Mouse (Mus musculus): ENCODE data around the gene Ptprg.
"Not testable (repeated sequence)": the region's sequence is repeated elsewhere in the genome, so short reads cannot be mapped to it uniquely, and the experiment has no call there.

Gene Ptprg

DNA sequence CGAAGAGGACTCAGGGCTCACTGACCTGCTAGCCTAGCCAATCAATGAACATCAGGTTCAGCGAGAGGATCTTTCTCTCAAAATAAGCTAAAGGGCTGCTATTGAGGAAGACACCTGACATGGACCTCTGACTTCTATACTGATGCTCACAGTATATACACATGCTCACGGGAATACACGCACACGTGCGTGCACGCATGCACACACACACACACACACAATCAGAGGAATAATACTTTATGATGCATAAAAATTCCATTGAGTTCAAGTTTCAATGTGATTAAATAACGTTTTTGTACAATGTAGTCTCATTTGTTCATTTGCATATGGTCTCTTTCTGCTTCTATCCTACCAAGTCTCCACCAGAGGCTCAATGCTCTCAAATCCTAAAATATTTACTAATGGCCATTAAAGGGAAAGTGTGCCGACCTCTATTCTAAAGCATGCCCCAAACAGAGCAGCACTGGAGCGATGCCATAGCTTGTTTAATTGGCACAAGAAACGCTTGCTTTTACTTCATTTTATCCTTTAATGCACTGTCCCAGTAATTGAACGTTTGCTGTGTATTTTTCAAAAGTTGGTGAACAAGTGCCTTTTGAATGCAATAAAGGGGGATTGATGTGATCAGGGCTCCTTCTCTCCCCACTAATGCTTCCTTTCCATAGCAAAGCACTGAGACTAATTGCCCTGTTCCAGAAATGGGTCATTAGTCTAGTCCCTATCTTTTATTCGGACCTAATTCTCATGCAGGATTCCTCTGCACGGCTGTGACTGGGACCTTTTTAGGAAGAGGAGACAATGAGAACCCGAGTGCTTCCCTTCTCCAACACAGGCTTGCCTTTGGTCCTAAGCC lies 407.2 kb downstream of the Ptprg start:
- ATAC-seq (ENCODE audit: low TSS enrichment) = peak; percentile 69

DNA sequence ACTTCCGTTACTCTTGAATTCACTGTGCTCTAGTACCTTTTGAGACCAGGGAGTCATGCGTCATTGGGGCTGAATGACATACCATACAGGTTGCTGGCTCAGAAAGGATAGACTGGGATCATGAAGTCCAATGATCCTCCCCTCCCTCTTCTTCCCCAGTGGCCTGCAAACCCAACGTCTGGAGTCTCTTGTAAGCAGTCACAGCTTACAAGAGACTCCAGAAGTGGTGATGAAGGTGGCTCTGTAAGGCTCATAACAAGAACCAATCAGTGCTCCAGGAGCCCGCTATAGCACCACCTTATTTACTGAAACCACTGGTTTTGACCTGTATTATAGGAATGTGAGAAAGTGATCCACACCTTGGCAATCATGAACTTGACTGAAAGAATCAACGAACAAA lies 408.8 kb downstream of the Ptprg start:
- ATAC-seq (ENCODE audit: low TSS enrichment) = no peak

DNA sequence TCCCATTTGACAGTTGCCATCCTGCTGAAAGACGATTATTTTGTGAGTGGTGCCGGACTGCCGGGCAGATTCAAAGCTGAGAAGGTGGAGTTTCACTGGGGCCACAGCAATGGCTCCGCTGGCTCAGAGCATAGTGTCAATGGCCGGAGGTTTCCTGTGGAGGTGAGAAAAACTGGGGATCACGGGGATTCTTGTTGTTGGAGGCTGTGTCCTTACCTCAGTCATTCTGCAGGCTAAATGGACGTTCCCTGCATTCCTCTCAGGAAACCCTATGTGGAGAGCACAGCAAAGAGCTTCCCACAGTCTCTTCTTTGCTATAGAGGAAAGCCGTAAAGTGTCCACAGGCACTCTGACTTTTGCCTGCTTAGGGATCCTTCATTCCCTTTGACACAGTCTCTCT lies 409.2 kb downstream of the Ptprg start:
- no peak for ATAC-seq (ENCODE audit: low TSS enrichment)

GRCm38 (mm10) chr14:11963791-11964190 lies 410.5 kb downstream of the Ptprg start:
- no peak for ATAC-seq (ENCODE audit: low TSS enrichment)

- ATAC-seq (ENCODE audit: low TSS enrichment) = not testable (repeated sequence)
Measured at GRCm38 (mm10) chr14:11964326-11964725, 411.0 kb downstream of the Ptprg start.

- ATAC-seq (ENCODE audit: low TSS enrichment) = no peak
Measured at GRCm38 (mm10) chr14:11965878-11966277, 412.5 kb downstream of the Ptprg start.

GRCm38 (mm10) chr14:11981764-11982163 lies 428.4 kb downstream of the Ptprg start:
- ATAC-seq (ENCODE audit: low TSS enrichment) = no peak

GRCm38 (mm10) chr14:11983031-11983430 lies 429.7 kb downstream of the Ptprg start:
- ATAC-seq (ENCODE audit: low TSS enrichment) = no peak

- no peak for ATAC-seq (ENCODE audit: low TSS enrichment)
Measured at GRCm38 (mm10) chr14:11984086-11984485, 430.8 kb downstream of the Ptprg start.

DNA sequence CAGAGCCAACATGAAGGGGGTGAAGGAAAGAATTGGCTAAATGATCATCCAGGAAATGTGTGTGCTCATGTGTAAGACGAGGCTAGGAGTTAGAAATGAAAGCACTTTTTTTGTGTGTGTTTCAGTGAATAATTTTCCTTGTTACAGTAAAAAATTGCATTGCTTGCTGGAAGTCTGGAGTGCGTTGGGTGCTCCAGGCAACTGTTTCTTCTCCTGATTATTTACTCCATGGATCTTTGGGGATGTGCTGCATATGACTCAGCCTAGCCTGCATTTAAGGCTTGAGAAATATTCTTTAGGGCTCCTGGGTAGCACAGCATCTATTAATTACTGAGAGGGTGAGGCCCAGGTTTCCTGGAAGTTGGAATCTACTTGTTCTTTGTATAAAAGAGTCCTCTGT lies 435.6 kb downstream of the Ptprg start:
- peak; percentile 52; the same call in 1 of the 2 replicates for ATAC-seq (ENCODE audit: low TSS enrichment)

DNA sequence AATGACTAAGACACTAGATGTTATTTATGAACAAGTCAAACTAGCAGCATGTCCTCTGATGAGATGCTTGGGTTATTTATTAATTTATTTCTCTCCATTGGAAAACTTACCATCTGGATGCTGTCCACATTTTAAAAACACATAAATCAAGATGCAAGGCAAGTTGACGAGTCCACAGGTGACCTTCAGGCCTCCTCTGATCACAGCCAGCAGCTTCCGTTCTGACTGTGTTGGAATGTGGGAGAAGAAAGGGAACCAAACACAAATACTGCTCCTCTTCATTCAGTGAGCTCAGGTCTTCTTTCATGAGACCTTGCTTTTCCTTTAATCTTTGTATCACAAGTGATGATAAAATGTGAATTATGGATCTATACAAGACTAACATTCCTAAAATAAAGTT lies 437.8 kb downstream of the Ptprg start:
- ATAC-seq (ENCODE audit: low TSS enrichment) = no peak

- no peak for ATAC-seq (ENCODE audit: low TSS enrichment)
Measured at GRCm38 (mm10) chr14:11992111-11992510, 438.8 kb downstream of the Ptprg start.

- no peak for ATAC-seq (ENCODE audit: low TSS enrichment)
Measured at GRCm38 (mm10) chr14:11992534-11992933, 439.2 kb downstream of the Ptprg start.

DNA sequence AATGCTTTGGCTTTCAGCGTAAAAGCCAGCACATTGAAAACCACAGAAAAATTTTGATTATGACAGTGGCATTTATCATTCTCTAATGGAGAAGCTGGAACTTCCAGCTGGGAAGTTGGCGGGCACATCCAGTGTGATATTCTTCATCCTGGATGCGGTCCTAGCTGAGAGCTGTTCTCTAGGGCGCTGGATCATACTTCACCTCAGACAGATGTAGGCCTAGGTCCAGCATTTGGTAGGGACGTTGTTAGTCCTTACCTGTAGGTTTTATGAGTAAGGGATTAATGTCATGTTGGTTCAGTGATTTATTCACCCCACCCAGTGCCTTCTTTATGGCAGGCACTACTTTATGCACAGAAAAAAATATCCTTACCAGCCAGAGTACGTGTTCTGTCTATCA lies 444.2 kb downstream of the Ptprg start:
- ATAC-seq (ENCODE audit: low TSS enrichment) = no peak; the same call in 1 of the 2 replicates

DNA sequence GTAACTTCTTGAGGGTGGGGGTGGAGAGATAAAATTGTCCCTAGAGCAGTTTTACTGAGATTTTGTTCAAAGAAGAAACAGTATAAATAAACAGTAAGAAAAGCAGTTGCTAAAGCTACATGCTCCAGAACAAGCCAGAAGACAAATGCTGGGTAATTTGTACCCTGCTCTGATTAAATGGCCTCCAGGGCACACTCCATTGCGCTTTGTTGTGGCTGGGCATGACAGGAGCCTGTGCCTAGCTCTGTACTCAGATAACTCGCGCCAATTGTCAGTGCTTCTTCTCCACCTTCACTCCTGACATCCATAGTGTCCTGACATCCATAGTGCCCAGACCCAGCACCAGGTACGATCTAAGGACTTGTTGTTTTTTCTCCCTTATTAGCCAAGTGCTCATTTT lies 445.1 kb downstream of the Ptprg start:
- ATAC-seq (ENCODE audit: low TSS enrichment) = no peak

- ATAC-seq (ENCODE audit: low TSS enrichment) = peak; percentile 96
Measured at GRCm38 (mm10) chr14:12004061-12004460, 450.7 kb downstream of the Ptprg start.

- peak; percentile 71 for ATAC-seq (ENCODE audit: low TSS enrichment)
Measured at GRCm38 (mm10) chr14:12011766-12012165, 458.4 kb downstream of the Ptprg start.

DNA sequence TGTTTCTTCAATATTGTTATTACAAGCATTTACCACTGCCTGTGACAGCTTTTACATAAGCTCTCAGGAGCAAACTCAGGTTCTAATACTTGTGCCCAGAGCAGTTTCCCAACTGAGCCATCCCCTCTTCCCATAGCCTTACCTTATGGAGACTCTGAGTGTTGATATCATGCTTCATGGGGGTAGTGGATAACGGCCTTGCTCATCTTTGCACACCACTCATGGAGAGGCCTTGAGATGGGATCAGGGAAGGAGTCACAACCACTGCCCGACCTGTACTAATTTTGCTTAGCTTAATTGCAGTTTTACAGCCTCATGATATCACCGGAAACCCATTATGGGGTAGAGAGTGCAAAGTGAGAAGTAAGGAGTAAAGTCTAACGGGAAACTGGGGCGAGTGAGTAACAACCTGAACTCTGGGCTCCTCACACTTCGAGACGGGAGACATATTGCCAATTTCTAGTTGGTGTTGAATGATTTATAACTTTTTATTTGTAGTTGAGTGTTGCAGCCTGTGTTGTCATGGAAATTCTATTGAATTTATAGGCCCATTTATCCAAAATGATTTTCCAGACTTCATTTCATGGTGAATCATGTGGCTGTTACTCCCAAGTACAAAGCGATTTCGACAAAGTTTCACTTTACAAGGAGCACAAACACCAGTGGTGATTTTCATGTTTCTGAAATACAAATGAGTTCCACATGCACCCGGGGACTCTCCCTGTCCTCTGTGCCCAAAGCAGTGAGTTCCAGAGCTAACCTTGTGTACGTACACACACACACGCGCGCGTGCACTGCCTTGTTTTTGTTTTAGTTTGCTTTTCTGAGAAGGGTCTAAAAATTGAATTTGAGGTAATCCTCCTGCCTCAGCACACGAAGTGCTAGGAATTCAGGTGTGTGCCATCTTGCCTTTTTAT lies 472.7 kb downstream of the Ptprg start:
- ATAC-seq (ENCODE audit: low TSS enrichment) = no peak

DNA sequence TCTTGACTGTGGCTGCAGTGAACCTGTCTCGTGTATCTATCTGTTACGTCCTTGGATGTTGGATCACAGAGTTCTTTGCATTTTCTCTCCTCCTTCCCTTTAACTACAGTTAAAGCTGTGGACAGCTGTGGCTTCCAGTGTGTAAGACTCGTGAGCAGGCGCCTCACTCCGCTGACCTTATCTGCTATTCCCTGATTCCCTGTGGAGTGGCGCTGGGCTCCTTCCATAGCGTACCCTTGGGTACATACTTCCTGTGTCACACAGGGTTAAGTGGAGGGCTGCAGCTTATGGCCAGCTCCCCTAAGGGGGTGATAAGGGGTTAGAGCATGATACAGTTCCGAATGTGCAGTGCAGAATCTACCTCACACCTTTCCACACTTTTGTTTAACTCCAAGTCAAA lies 473.9 kb downstream of the Ptprg start:
- ATAC-seq (ENCODE audit: low TSS enrichment) = no peak

DNA sequence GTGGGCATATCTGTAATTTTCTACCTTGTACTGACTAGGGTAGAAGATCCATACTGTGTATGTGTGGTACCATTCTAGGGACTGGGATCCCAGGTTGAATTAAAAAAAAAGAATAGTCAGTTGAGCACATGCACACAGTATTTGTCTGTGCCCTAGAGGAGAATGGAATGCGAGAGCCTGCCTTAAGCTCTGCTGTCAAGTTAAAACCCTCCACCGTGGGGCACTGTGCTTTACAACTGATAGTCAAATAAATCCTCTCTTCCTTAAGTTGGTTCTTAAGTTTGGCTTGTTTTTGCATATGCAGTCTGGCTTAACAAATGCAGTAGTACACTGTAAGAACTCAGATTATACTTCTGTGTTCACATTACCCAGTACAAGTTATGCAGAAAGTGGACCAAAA lies 476.6 kb downstream of the Ptprg start:
- peak; percentile 31; the same call in 1 of the 2 replicates for ATAC-seq (ENCODE audit: low TSS enrichment)

GRCm38 (mm10) chr14:12036530-12037283 lies 483.4 kb downstream of the Ptprg start:
- no peak for ATAC-seq (ENCODE audit: low TSS enrichment)

- ATAC-seq (ENCODE audit: low TSS enrichment) = peak; percentile 95
Measured at GRCm38 (mm10) chr14:12039743-12040142, 486.4 kb downstream of the Ptprg start.
